In the genomic region with DNA sequence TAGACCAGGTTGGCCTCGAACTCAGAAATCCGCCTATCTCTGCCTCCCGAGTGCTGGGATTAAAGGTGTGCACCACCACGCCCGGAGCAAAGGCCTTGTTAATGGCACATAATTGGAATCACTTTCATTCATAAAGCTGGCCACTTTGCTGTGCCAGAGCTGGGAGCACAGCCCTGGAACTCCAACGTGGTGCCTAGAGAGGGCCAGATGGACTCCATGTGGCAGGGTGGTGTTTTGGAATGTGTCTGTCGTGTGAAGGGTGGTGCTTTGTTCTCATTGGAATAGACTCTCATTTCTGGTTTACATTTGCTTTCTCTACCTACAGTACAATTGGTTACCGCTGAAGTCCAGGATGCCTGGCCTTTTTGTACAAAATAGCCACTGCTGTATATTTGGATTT, we compare ENCODE assay signal across 18 mouse cellular contexts.
DNase-seq lines count a peak whose midpoint lies in the region; ATAC-seq and TF ChIP-seq lines count a peak whose summit lies in the region.
"Had no signal": no experiment of that assay in that cellular context is flagged by ENCODE, and none has a peak within 500 bp of the region (broad histone marks: within the 10 kb centered on the region; RNA-seq: fewer than 3 reads in every experiment).

No protein-coding gene starts in this region.

- ATAC-seq in cerebellum, adult (ENCODE audit: insufficient number of reproducible peaks, low FRiP score, low TSS enrichment): peak; percentile 90
- no peak for ATAC-seq in hindbrain, embryonic 13.5 days (ENCODE audit: low FRiP score)
- ATAC-seq in neural tube, embryonic 15.5 days (ENCODE audit: low FRiP score): no peak
- ATAC-seq: inflammation-experienced regulatory T-cells, adult 6 months; lung, postnatal 0 days had no signal

- 86% methylated on average over 8 of the region's 8 CpGs for WGBS in hindbrain, embryonic 13.5 days
- 87% methylated on average over 8 of the region's 8 CpGs for WGBS in neural tube, embryonic 15.5 days

- H3K36me3 ChIP-seq in hindbrain, embryonic 13.5 days: no peaks in the 10 kb centered on the region
- H3K36me3 ChIP-seq in neural tube, embryonic 15.5 days: no peaks in the 10 kb centered on the region
- H3K36me3 ChIP-seq: embryonic facial prominence, embryonic 13.5 days; heart, embryonic 10.5 days; liver, embryonic 15.5 days; midbrain, embryonic 12.5 days had no signal

- no peak for DNase-seq in cerebellum, postnatal 4 days (ENCODE audit: low spot score in 2 of 2)
- DNase-seq in cerebellum, adult 11 months: peak; percentile 45
- DNase-seq in cerebellum, postnatal 10 days: peak; percentile 25 to 56
- DNase-seq in layer of hippocampus, adult 2 months (ENCODE audit: low spot score in 2 of 2): peak; percentile 37 to 49
- no peak for DNase-seq in thymus, postnatal 14 days
- DNase-seq: adrenal gland, adult 8-10 months; kidney, adult 2 months; kidney, postnatal 10 days; right cerebral cortex, postnatal 4 days had no signal

- no peak overlapping the region for H3K9ac ChIP-seq in hindbrain, embryonic 13.5 days
- no peak overlapping the region for H3K9ac ChIP-seq in neural tube, embryonic 15.5 days (replicated peaks)
- H3K9ac ChIP-seq: embryonic facial prominence, embryonic 13.5 days; liver, embryonic 15.5 days; midbrain, embryonic 12.5 days had no signal

- TF ChIP-seq CTCF in layer of hippocampus, adult 2 months (conservative IDR thresholded peaks at IDR 0.05): no peak

- H3K4me2 ChIP-seq in hindbrain, embryonic 13.5 days: no peak overlapping the region
- no peak overlapping the region for H3K4me2 ChIP-seq in neural tube, embryonic 15.5 days
- H3K4me2 ChIP-seq: embryonic facial prominence, embryonic 13.5 days; liver, embryonic 15.5 days; midbrain, embryonic 12.5 days had no signal

- no peak overlapping the region for H3K4me3 ChIP-seq in layer of hippocampus, adult 2 months
- no peak overlapping the region for H3K4me3 ChIP-seq in hindbrain, embryonic 13.5 days
- no peak overlapping the region for H3K4me3 ChIP-seq in neural tube, embryonic 15.5 days (replicated peaks)
- H3K4me3 ChIP-seq: embryonic facial prominence, embryonic 13.5 days; heart, embryonic 10.5 days; liver, embryonic 15.5 days; midbrain, embryonic 12.5 days had no signal

- H3K27ac ChIP-seq in layer of hippocampus, adult 2 months: peak overlapping the region; percentile 43; the same call in 1 of the 2 replicates
- no peak overlapping the region for H3K27ac ChIP-seq in hindbrain, embryonic 13.5 days
- no peak overlapping the region for H3K27ac ChIP-seq in neural tube, embryonic 15.5 days (replicated peaks)
- H3K27ac ChIP-seq: embryonic facial prominence, embryonic 13.5 days; heart, embryonic 10.5 days; liver, embryonic 15.5 days; midbrain, embryonic 12.5 days had no signal

- no peaks in the 10 kb centered on the region for H3K9me3 ChIP-seq in hindbrain, embryonic 13.5 days
- no peaks in the 10 kb centered on the region for H3K9me3 ChIP-seq in neural tube, embryonic 15.5 days (replicated peaks)
- H3K9me3 ChIP-seq: embryonic facial prominence, embryonic 13.5 days; heart, embryonic 10.5 days; liver, embryonic 15.5 days; midbrain, embryonic 12.5 days had no signal

- H3K4me1 ChIP-seq in hindbrain, embryonic 13.5 days (replicated peaks): no peaks in the 10 kb centered on the region; the same call in 1 of the 2 replicates
- H3K4me1 ChIP-seq in neural tube, embryonic 15.5 days: peaks cover 4% of the 10 kb centered on the region; the same call in 1 of the 2 replicates
- H3K4me1 ChIP-seq: embryonic facial prominence, embryonic 13.5 days had no signal

- H3K27me3 ChIP-seq in hindbrain, embryonic 13.5 days: no peaks in the 10 kb centered on the region
- H3K27me3 ChIP-seq in neural tube, embryonic 15.5 days (replicated peaks): no peaks in the 10 kb centered on the region
- H3K27me3 ChIP-seq: embryonic facial prominence, embryonic 13.5 days; liver, embryonic 15.5 days; midbrain, embryonic 12.5 days had no signal

Comparison
In these comparisons a context has a peak if more than half of its experiments do, and no peak if none do; other contexts are left out.
1. DNase-seq: peak in cerebellum, adult 11 months (single experiment), cerebellum, postnatal 10 days (2 of 2) and layer of hippocampus, adult 2 months (2 of 2); none in cerebellum, postnatal 4 days (0 of 2) and thymus, postnatal 14 days (single experiment).